Mouse (Mus musculus): Measurements from ENCODE around the gene Dennd2c.
"Not testable (repeated sequence)": the region's sequence is repeated elsewhere in the genome, so short reads cannot be mapped to it uniquely, and the experiment has no call there.

The Dennd2c gene

GRCm38 (mm10) chr3:103211101-103211500 is 108.7 kb downstream of the Dennd2c start:
- DNase-seq (ENCODE audit: extremely low read depth, low read depth, low spot score), result no peak

- no peak for DNase-seq (ENCODE audit: extremely low read depth, low read depth, low spot score)
Measured at GRCm38 (mm10) chr3:103212142-103212541, 109.7 kb downstream of the Dennd2c start.

GRCm38 (mm10) chr3:103213537-103213936 is 111.1 kb downstream of the Dennd2c start:
- DNase-seq (ENCODE audit: extremely low read depth, low read depth, low spot score), result no peak

- no peak for DNase-seq (ENCODE audit: extremely low read depth, low read depth, low spot score)
Measured at GRCm38 (mm10) chr3:103214593-103215285, 112.3 kb downstream of the Dennd2c start.

GRCm38 (mm10) chr3:103215399-103215798 is 113.0 kb downstream of the Dennd2c start:
- not testable (repeated sequence) for DNase-seq (ENCODE audit: extremely low read depth, low read depth, low spot score)

Measured in fat pad, adult 2 months (tissue).